Mouse (Mus musculus): ENCODE results near the gene Lpar1.

GRCm38 (mm10) chr4:58546441-58547272 lies 7.0 kb downstream of the Lpar1 start:
- no peak for TF ChIP-seq TAL1 (IDR thresholded peaks at IDR 0.05; ENCODE audit: low read length)
- TF ChIP-seq GATA1 (IDR thresholded peaks at IDR 0.05; ENCODE audit: low read length) = no peak

All from erythroblast, embryonic 14.5 days (primary cell).